Mouse (Mus musculus) kidney, embryonic 16.5 days (tissue): Measurements from ENCODE around the gene Rap1gds1. TPM values are rescaled to one million over a fixed set of nuclear protein-coding genes. Genes with fewer than 3 reads are reported as not detected.

Experiments used
- ATAC-seq: fragments of 200-750 bp; cut with Nextera tagmentation; 2 replicates; pipeline ENCODE4 v1.8.0; 2017; ENCODE audit warnings: moderate TSS enrichment; ENCODE audit not compliant: low FRiP score, low TSS enrichment
- H3K27ac ChIP-seq: fragments of 300-500 bp; sonication (generic); 2 replicates; pipeline ENCODE4 v1.5.1; 2014; ENCODE audit warnings: low read length
- H3K27me3 ChIP-seq: fragments of 300-500 bp; sonication (generic); 2 replicates; pipeline ENCODE4 v1.6.1; 2014; ENCODE audit warnings: low read length, control low read depth, mixed read lengths; ENCODE audit not compliant: insufficient read depth
- H3K36me3 ChIP-seq: fragments of 300-500 bp; sonication (generic); 2 replicates; pipeline ENCODE4 v1.6.1; 2014; ENCODE audit warnings: low read length, control low read depth, mixed read lengths; ENCODE audit not compliant: insufficient read depth
- H3K4me1 ChIP-seq: fragments of 300-500 bp; sonication (generic); 2 replicates; pipeline ENCODE4 v1.6.1; 2014; ENCODE audit warnings: low read length, control low read depth, mixed read lengths; ENCODE audit not compliant: insufficient read depth
- H3K4me2 ChIP-seq: fragments of 300-500 bp; sonication (generic); replicated peaks from 2 replicates; pipeline ENCODE4 v1.6.1; 2014; ENCODE audit warnings: low read depth, low read length
- H3K4me3 ChIP-seq: fragments of 300-500 bp; sonication (generic); 2 replicates; pipeline ENCODE4 v1.5.1; 2014; ENCODE audit warnings: mild to moderate bottlenecking, low read length
- H3K9ac ChIP-seq: fragments of 300-500 bp; sonication (generic); replicated peaks from 2 replicates; pipeline ENCODE4 v1.6.1; 2014; ENCODE audit warnings: low read length
- H3K9me3 ChIP-seq: fragments of 300-500 bp; sonication (generic); 2 replicates; pipeline ENCODE4 v1.6.1; 2016; ENCODE audit warnings: low read length, control low read depth
- WGBS: fragments of 180-500 bp; shearing (Covaris S2); extraction: QIAGEN DNeasy Blood & Tissue Kit; methylation state at CpG from one replicate; pipeline ENCODE4 v1.1.7; 2014; 5-methylcytosine and 5-hydroxymethylcytosine counted together
- polyA plus RNA-seq: library from polyadenylated mRNA; unstranded; fragments of >200 nt; fragmentation: Nextera tagmentation; extraction: Ambion mirVana; gene quantifications from 2 replicates; pipeline ENCODE4 v1.2.1, GENCODE M21; 2015

Gene Rap1gds1
- polyA plus RNA-seq, 1 experiment from 2014 or later, result 60.1 TPM

DNA sequence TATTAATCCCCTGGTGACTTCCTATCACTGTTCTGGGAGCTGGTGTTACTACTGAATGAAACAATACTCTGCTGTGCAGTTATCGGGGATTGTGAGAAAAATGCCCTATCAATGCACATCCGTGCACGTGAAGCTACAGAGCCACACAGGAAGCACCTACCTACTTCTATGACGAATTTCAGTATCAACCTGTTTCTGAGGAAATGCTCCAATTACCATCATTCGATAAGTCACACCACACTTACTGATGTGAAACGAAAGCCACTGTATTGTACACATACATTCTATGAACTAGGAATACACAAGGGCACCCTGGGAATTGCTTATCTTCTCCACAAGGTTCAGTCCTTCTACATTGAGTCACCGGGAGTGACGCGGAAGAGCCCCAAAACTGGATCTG is 10.9 kb downstream of the Rap1gds1 start:
- Histone ChIP-seq H3K4me3 (no peak overlapping the region), H3K4me1 (no peaks in the 10 kb centered on the region), H3K27me3 (no peaks in the 10 kb centered on the region), H3K36me3 (peaks cover 3% of the 10 kb centered on the region; the same call in 1 of the 2 replicates), H3K4me2 (no peak overlapping the region), H3K9ac (no peak overlapping the region), H3K9me3 (no peaks in the 10 kb centered on the region), H3K27ac (no peak overlapping the region)
- ATAC-seq, result no peak
- 93% methylated on average over 9 of the region's 9 CpGs for WGBS

DNA sequence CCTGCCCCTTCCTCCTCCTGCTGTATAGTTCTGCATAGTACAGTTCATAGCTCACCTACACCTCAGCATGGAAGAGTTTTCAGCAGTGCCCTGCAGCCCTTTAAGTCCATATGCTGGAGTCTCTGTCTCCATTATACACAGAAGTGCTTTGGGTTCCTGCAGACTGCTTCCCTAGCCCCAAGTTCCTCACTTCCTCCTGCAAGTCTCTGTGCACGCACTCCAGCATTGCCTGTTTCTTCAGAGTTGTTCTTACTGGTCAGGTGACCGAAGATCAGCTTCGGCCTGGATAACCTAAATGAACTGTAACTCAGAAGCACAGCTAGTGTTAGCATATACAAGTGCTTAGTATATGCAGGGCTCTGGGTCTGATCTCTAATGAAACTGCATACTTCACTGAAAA is 12.9 kb downstream of the Rap1gds1 start:
- WGBS, result 88% methylated on average over 3 of the region's 3 CpGs
- no peaks in the 10 kb centered on the region for H3K9me3 ChIP-seq
- H3K4me3 ChIP-seq, result no peak overlapping the region
- H3K27me3 ChIP-seq, result no peaks in the 10 kb centered on the region
- no peak overlapping the region for H3K27ac ChIP-seq
- H3K4me2 ChIP-seq, result no peak overlapping the region
- H3K4me1 ChIP-seq, result no peaks in the 10 kb centered on the region
- H3K9ac ChIP-seq, result no peak overlapping the region
- ATAC-seq, result no peak
- H3K36me3 ChIP-seq, result peaks cover 3% of the 10 kb centered on the region; the same call in 1 of the 2 replicates

DNA sequence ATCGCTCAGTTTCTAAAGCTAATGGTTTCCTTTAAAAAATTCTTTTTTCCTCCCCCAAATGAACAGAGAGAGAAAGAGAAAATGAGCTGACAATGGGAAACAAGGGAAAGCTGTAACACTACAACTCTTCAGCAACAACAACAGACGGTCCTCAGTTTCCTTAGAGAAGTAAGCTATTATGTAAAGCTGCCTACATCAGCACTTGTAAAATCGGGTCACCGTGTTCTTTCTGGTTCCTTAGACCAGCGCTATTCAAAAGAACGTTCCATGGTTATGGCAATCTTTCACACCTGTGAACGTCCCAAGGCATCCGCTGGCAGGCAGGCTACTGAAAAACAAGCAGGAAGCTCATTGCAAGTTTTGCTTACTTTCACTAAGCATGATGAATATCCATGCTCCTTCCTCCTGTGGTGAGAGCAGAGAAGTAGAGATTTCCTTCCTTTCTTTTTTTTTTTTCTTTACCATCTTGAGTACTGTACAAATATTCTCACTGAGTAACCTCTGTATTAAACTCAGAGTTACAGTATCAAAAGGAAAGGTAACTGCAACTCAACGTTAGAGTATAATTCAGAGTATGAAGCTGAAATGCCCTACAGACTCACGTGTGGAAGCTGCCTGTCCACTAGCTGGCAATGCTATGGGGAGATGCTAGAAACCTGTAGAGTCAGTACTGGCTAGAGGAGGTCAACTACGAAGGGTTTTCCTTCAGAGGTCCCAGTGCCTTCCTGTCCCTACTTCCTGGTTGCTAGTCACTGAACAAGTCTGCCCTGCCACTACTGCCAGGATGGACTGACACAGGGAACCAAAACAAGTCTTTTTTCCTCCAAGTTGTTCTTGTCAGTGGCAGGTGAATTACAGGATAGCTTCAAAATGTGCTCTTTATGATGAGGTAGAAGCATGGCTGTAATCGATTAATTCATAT is 26.0 kb downstream of the Rap1gds1 start:
- no peak overlapping the region for H3K4me3 ChIP-seq
- H3K9me3 ChIP-seq, result no peaks in the 10 kb centered on the region
- ATAC-seq, result no peak
- H3K9ac ChIP-seq, result no peak overlapping the region
- H3K4me2 ChIP-seq, result no peak overlapping the region
- no peak overlapping the region for H3K27ac ChIP-seq
- no peaks in the 10 kb centered on the region for H3K4me1 ChIP-seq
- no peaks in the 10 kb centered on the region for H3K27me3 ChIP-seq
- peaks cover 6% of the 10 kb centered on the region for H3K36me3 ChIP-seq
- 87% methylated on average over 12 of the region's 12 CpGs for WGBS

DNA sequence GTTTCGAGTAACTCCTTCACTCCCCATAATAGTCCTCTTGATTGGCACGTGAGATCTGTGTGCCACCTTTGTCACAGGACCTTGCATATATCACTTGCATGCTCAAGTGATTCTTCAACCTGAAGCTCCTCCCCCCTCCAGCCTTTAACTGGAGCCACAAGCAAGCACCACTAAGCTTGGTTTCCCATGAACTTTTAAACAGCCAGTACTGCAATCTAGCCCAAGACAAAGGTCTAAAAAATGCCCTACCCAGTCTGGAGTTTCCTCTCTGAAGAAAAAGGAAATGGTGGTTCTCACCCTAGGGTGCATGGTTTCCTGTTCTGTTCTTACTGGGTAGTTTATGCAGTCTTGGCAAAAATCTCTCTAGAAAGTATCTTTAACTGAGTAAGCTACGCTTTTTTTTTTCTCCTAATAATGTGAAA is 32.6 kb downstream of the Rap1gds1 start:
- H3K4me1 ChIP-seq, result peaks cover 9% of the 10 kb centered on the region
- no peak overlapping the region for H3K4me3 ChIP-seq
- H3K9ac ChIP-seq, result no peak overlapping the region
- 56% methylated on average over 3 of the region's 3 CpGs for WGBS
- ATAC-seq, result peak; percentile 82
- H3K36me3 ChIP-seq, result peaks cover 5% of the 10 kb centered on the region; the same call in 1 of the 2 replicates
- H3K27ac ChIP-seq, result peak overlapping the region; percentile 51; the same call in 1 of the 2 replicates
- H3K27me3 ChIP-seq, result no peaks in the 10 kb centered on the region
- H3K9me3 ChIP-seq, result peaks cover 6% of the 10 kb centered on the region; the same call in 1 of the 2 replicates
- H3K4me2 ChIP-seq, result no peak overlapping the region

DNA sequence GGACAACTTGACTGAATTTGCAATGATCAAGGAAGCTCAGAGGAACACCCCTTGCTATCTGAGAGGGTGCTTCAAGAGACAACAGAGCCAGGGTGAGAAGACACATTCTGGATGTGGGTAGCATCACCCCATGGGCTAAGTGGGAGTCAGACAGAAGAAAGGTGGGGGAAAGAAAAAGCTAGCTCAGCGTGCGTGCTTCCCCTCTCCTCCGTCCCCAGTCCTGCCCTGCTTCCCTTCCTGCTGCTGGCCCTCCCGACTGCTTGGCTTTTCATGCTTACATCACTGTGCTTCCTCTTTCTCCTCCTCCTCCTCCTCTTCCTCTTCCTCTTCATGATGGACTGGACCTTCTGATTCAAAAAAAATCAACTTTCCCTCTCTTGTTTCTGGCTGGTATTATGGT is 33.1 kb downstream of the Rap1gds1 start:
- peaks cover 5% of the 10 kb centered on the region; the same call in 1 of the 2 replicates for H3K36me3 ChIP-seq
- H3K9ac ChIP-seq, result no peak overlapping the region
- H3K27me3 ChIP-seq, result no peaks in the 10 kb centered on the region
- WGBS, result 78% methylated on average over 4 of the region's 4 CpGs
- H3K4me3 ChIP-seq, result no peak overlapping the region
- peaks cover 6% of the 10 kb centered on the region; the same call in 1 of the 2 replicates for H3K9me3 ChIP-seq
- peaks cover 9% of the 10 kb centered on the region for H3K4me1 ChIP-seq
- no peak for ATAC-seq
- H3K27ac ChIP-seq, result no peak overlapping the region
- no peak overlapping the region for H3K4me2 ChIP-seq

DNA sequence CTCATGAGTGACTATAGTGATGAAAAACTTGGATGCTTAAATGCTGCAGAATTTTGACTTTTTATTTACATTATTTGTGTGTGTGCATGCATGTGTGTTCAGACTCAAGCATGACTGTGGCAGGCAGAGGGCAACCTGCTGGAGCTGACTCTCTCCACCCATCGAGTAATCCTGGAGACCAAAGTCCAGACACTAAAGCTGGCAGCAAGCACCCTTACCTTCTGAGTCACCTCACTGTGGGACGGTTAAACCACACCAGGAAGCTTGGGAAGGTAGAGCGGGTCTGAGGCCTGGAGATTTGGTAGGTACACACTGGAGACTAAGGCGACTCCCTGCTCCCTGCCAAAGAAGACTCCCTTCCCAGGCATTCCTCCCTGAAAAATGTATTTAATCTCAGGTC is 38.0 kb downstream of the Rap1gds1 start:
- H3K4me3 ChIP-seq, result no peak overlapping the region
- no peak overlapping the region for H3K4me2 ChIP-seq
- ATAC-seq, result peak; percentile 54; the same call in 1 of the 2 replicates
- no peak overlapping the region for H3K27ac ChIP-seq
- no peak overlapping the region for H3K9ac ChIP-seq
- H3K36me3 ChIP-seq, result peaks cover 18% of the 10 kb centered on the region; the same call in 1 of the 2 replicates
- no peaks in the 10 kb centered on the region for H3K4me1 ChIP-seq
- no peaks in the 10 kb centered on the region for H3K27me3 ChIP-seq
- 86% methylated on average over 4 of the region's 4 CpGs for whole genome bisulfite sequencing
- peaks cover 6% of the 10 kb centered on the region; the same call in 1 of the 2 replicates for H3K9me3 ChIP-seq

DNA sequence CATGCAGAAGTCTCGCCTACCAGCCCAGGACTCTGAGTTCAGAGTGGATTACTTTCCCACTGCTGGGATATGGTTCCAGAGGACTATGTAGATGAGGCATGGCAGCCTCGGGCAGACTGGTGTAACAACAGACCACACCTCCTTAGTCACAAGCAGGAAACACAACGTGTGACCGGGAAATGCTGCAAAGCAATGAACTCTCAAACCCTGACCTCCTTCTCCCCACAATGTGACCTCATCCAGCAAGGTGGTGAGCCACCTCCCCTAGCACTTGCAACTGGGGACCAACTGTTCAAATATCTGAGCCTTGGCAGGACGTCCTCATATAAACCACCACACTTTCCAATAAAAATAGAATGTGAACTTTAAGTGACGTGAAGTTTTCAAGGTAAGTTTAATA is 41.8 kb downstream of the Rap1gds1 start:
- no peaks in the 10 kb centered on the region for H3K4me1 ChIP-seq
- no peaks in the 10 kb centered on the region for H3K9me3 ChIP-seq
- no peak overlapping the region for H3K4me3 ChIP-seq
- no peaks in the 10 kb centered on the region for H3K27me3 ChIP-seq
- WGBS, result 84% methylated on average over 6 of the region's 6 CpGs
- H3K27ac ChIP-seq, result no peak overlapping the region
- no peak for ATAC-seq
- no peak overlapping the region for H3K9ac ChIP-seq
- H3K36me3 ChIP-seq, result peaks cover 13% of the 10 kb centered on the region; the same call in 1 of the 2 replicates
- H3K4me2 ChIP-seq, result no peak overlapping the region

DNA sequence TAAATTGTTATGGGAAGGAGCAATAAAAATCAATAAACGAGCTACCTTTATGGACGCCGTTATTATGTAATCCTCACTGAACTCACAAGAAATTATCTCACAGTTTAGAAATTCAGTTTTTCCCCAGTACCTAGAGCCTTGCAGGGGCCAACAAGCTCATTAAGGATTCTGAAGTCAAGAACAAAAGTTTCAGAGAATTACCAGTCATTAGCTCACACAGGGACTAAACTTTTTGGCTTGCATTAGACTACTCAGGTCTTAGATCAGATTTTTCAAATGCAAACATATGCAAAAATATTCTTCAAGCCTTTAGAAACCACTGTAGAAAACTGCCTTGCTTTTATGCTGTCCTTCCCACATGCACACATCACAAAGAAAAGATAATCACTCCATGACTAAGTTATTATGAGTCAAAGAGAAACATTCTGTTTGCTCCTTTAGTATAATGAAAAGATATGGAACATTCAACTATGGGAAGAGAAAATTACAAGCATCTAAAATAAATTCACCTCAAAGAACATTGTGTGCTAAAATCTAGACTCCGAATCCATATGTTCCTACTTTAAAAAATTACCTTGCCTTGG is 44.3 kb downstream of the Rap1gds1 start:
- Histone ChIP-seq H3K4me2 (no peak overlapping the region), H3K36me3 (peaks cover 10% of the 10 kb centered on the region; the same call in 1 of the 2 replicates), H3K9ac (no peak overlapping the region), H3K9me3 (no peaks in the 10 kb centered on the region; the same call in 1 of the 2 replicates), H3K27ac (no peak overlapping the region), H3K4me1 (no peaks in the 10 kb centered on the region), H3K27me3 (no peaks in the 10 kb centered on the region), H3K4me3 (no peak overlapping the region)
- WGBS, result 96% methylated on average over 4 of the region's 4 CpGs
- no peak for ATAC-seq

DNA sequence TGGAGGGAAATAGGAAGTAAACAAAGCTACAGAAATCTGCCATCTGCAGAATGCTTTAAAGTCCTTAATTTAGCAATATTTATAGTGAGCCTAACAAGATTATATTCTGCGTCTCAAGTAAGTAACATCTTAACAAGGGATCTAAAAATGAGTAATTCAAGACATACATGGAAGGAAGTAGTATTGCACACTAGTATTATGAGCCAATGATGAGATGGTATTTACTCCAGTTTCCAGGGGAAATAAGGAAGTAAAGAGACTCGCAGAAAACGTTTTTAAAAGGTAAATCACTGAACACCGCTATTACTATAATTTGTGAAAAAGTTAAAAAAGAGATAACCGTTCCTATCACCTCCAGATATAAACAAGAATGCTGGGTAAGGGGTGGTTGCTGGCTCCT is 49.9 kb downstream of the Rap1gds1 start:
- WGBS, result 84% methylated on average over 5 of the region's 5 CpGs
- H3K27me3 ChIP-seq, result no peaks in the 10 kb centered on the region
- ATAC-seq, result no peak
- no peak overlapping the region for H3K9ac ChIP-seq
- no peak overlapping the region for H3K4me3 ChIP-seq
- H3K4me1 ChIP-seq, result no peaks in the 10 kb centered on the region
- H3K4me2 ChIP-seq, result no peak overlapping the region
- H3K27ac ChIP-seq, result no peak overlapping the region
- peaks cover 3% of the 10 kb centered on the region for H3K36me3 ChIP-seq
- no peaks in the 10 kb centered on the region; the same call in 1 of the 2 replicates for H3K9me3 ChIP-seq
